Mouse (Mus musculus): ENCODE data around the gene Mboat7.

Gene Mboat7

GRCm38 (mm10) chr7:3643843-3644242 is 49.5 kb downstream of the Mboat7 start:
- DNase-seq (ENCODE audit: low spot score in 2 of 2), result no peak

- DNase-seq (ENCODE audit: low spot score in 2 of 2), result no peak
Measured at GRCm38 (mm10) chr7:3643412-3643811, 49.9 kb downstream of the Mboat7 start.

GRCm38 (mm10) chr7:3630478-3630815 is 62.9 kb downstream of the Mboat7 start:
- DNase-seq (ENCODE audit: low spot score in 2 of 2), result no peak

- DNase-seq (ENCODE audit: low spot score in 2 of 2), result peak; percentile 88 to 92
Measured at GRCm38 (mm10) chr7:3629543-3630477, 63.5 kb downstream of the Mboat7 start, which contains the start of the genes Tfpt and Prpf31. TSS of gene Tfpt (minus strand) at chr7:3629929. TSS of gene Prpf31 (plus strand) at chr7:3629985.

- peak in 1 of 2 experiments; percentile 17 for DNase-seq (ENCODE audit: low spot score in 2 of 2)
Measured at GRCm38 (mm10) chr7:3629030-3629429, 64.3 kb downstream of the Mboat7 start.
